21 mouse cellular contexts compared by ENCODE assay signal in the genomic region with DNA sequence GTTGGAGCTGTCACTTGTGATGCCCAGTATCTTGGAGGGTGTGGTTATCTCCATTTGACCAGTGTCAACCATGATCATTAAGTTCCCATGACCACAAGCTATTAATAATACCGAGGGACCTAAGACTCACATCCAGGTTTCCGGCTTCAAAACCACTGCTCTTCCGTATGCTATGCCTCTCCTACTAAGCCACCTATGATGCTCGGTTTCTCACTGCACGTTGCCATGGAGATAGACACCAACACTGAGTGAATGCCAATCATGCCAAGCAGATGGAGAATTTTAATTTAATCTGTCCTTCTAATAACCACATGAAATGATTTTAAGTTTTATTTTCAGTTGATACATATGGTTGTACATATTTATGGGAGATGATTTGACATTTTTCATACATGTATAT.
DNase-seq lines count a peak whose midpoint lies in the region; ATAC-seq and TF ChIP-seq lines count a peak whose summit lies in the region.
"Had no signal": no experiment of that assay in that cellular context is flagged by ENCODE, and none has a peak within 500 bp of the region (broad histone marks: within the 10 kb centered on the region; RNA-seq: fewer than 3 reads in every experiment).

No protein-coding gene starts in this region.

- no peaks in the 10 kb centered on the region for H3K36me3 ChIP-seq in hindbrain, postnatal 0 days (ENCODE audit: insufficient read depth, low read length)
- no peaks in the 10 kb centered on the region for H3K36me3 ChIP-seq in hindbrain, embryonic 10.5 days
- no peaks in the 10 kb centered on the region for H3K36me3 ChIP-seq in stomach, embryonic 14.5 days (ENCODE audit: control insufficient read depth, insufficient read depth, low read length)
- no peaks in the 10 kb centered on the region for H3K36me3 ChIP-seq in stomach, postnatal 0 days (ENCODE audit: control insufficient read depth, insufficient read depth, low read length)
- no peaks in the 10 kb centered on the region for H3K36me3 ChIP-seq in forebrain, postnatal 0 days (ENCODE audit: insufficient read depth)
- H3K36me3 ChIP-seq: embryonic facial prominence, embryonic 15.5 days; heart, embryonic 15.5 days; hindbrain, embryonic 15.5 days; limb, embryonic 12.5 days; liver, embryonic 12.5 days had no signal

- no peak overlapping the region for H3K4me3 ChIP-seq in hindbrain, postnatal 0 days (ENCODE audit: low read length)
- no peak overlapping the region for H3K4me3 ChIP-seq in hindbrain, embryonic 10.5 days
- H3K4me3 ChIP-seq in stomach, embryonic 14.5 days (ENCODE audit: low read depth, low read length): no peak overlapping the region
- no peak overlapping the region for H3K4me3 ChIP-seq in stomach, postnatal 0 days (ENCODE audit: low read depth, low read length)
- no peak overlapping the region for H3K4me3 ChIP-seq in forebrain, postnatal 0 days (ENCODE audit: low read depth, low read length)
- H3K4me3 ChIP-seq: embryonic facial prominence, embryonic 15.5 days; heart, embryonic 15.5 days; hindbrain, embryonic 15.5 days; limb, embryonic 12.5 days; liver, embryonic 12.5 days had no signal

- H3K27ac ChIP-seq in hindbrain, postnatal 0 days: no peak overlapping the region
- no peak overlapping the region for H3K27ac ChIP-seq in hindbrain, embryonic 10.5 days
- no peak overlapping the region for H3K27ac ChIP-seq in stomach, embryonic 14.5 days (ENCODE audit: low read length)
- no peak overlapping the region for H3K27ac ChIP-seq in stomach, postnatal 0 days (replicated peaks)
- no peak overlapping the region for H3K27ac ChIP-seq in forebrain, postnatal 0 days (ENCODE audit: low read depth, low read length)
- H3K27ac ChIP-seq: embryonic facial prominence, embryonic 15.5 days; heart, embryonic 15.5 days; hindbrain, embryonic 15.5 days; limb, embryonic 12.5 days; liver, embryonic 12.5 days had no signal

- H3K4me1 ChIP-seq in hindbrain, postnatal 0 days (ENCODE audit: insufficient read depth, low read length): no peaks in the 10 kb centered on the region
- peaks cover 3% of the 10 kb centered on the region; the same call in 1 of the 2 replicates for H3K4me1 ChIP-seq in hindbrain, embryonic 10.5 days (replicated peaks)
- H3K4me1 ChIP-seq in stomach, embryonic 14.5 days (ENCODE audit: control insufficient read depth, insufficient read depth, low read length): no peaks in the 10 kb centered on the region
- no peaks in the 10 kb centered on the region for H3K4me1 ChIP-seq in stomach, postnatal 0 days (replicated peaks; ENCODE audit: control insufficient read depth, insufficient read depth)
- no peaks in the 10 kb centered on the region; the same call in 1 of the 2 replicates for H3K4me1 ChIP-seq in forebrain, postnatal 0 days (ENCODE audit: insufficient read depth)
- H3K4me1 ChIP-seq: heart, embryonic 15.5 days; hindbrain, embryonic 15.5 days; liver, embryonic 12.5 days had no signal

- peak; percentile 70 for ATAC-seq in hindbrain, postnatal 0 days
- peak; percentile 53; the same call in 1 of the 2 replicates for ATAC-seq in stomach, embryonic 14.5 days (ENCODE audit: insufficient number of reproducible peaks, insufficient read depth, low FRiP score, low read depth)
- ATAC-seq in stomach, postnatal 0 days (ENCODE audit: low FRiP score, low TSS enrichment): no peak
- ATAC-seq in forebrain, postnatal 0 days: peak; percentile 88
- ATAC-seq: activated CD4-positive, CD25-positive, alpha-beta regulatory T cell, adult 4 months; intestine, embryonic 16.5 days; liver, embryonic 12.5 days had no signal

- DNase-seq in hindbrain, postnatal 0 days (ENCODE audit: low spot score): peak; percentile 45
- no peak for DNase-seq in hindbrain, embryonic 10.5 days (ENCODE audit: low spot score)
- no peak for DNase-seq in stomach, postnatal 0 days (ENCODE audit: low spot score)
- peak; percentile 47 for DNase-seq in forebrain, postnatal 0 days
- DNase-seq in thymus, adult 18-20 months: no peak
- no peak for DNase-seq in lung, postnatal 36 days
- DNase-seq: adrenal gland, adult 8-10 months; cerebellum, adult 9-10 months; heart, postnatal 36 days; kidney, adult 9 months; kidney, postnatal 25 days; lung, adult 18-20 months; lung, postnatal 10 days had no signal

- TF ChIP-seq EP300 in stomach, postnatal 0 days (optimal IDR thresholded peaks at IDR 0.05): no peak

- H3K4me2 ChIP-seq in hindbrain, postnatal 0 days (ENCODE audit: low read depth, low read length): no peak overlapping the region
- H3K4me2 ChIP-seq in stomach, embryonic 14.5 days (replicated peaks; ENCODE audit: low read depth, low read length): no peak overlapping the region
- no peak overlapping the region for H3K4me2 ChIP-seq in stomach, postnatal 0 days (replicated peaks; ENCODE audit: low read depth)
- H3K4me2 ChIP-seq in forebrain, postnatal 0 days (ENCODE audit: low read depth): no peak overlapping the region
- H3K4me2 ChIP-seq: embryonic facial prominence, embryonic 15.5 days; heart, embryonic 15.5 days; hindbrain, embryonic 15.5 days; limb, embryonic 12.5 days; liver, embryonic 12.5 days had no signal

- no peaks in the 10 kb centered on the region for H3K9me3 ChIP-seq in hindbrain, postnatal 0 days (ENCODE audit: low read length)
- H3K9me3 ChIP-seq in hindbrain, embryonic 10.5 days: no peaks in the 10 kb centered on the region
- no peaks in the 10 kb centered on the region for H3K9me3 ChIP-seq in stomach, embryonic 14.5 days (ENCODE audit: control insufficient read depth, low read depth, low read length)
- H3K9me3 ChIP-seq in stomach, postnatal 0 days (ENCODE audit: control insufficient read depth, low read length): no peaks in the 10 kb centered on the region
- no peaks in the 10 kb centered on the region for H3K9me3 ChIP-seq in forebrain, postnatal 0 days (ENCODE audit: low read length)
- H3K9me3 ChIP-seq: embryonic facial prominence, embryonic 15.5 days; heart, embryonic 15.5 days; hindbrain, embryonic 15.5 days; limb, embryonic 12.5 days; liver, embryonic 12.5 days had no signal

- no peaks in the 10 kb centered on the region for H3K27me3 ChIP-seq in hindbrain, postnatal 0 days (ENCODE audit: insufficient read depth, low read length)
- no peaks in the 10 kb centered on the region for H3K27me3 ChIP-seq in hindbrain, embryonic 10.5 days (ENCODE audit: insufficient read depth, poor library complexity, severe bottlenecking)
- H3K27me3 ChIP-seq in stomach, embryonic 14.5 days (ENCODE audit: control insufficient read depth, insufficient read depth, low read length): no peaks in the 10 kb centered on the region
- no peaks in the 10 kb centered on the region for H3K27me3 ChIP-seq in stomach, postnatal 0 days (ENCODE audit: control insufficient read depth, insufficient read depth, low read length)
- H3K27me3 ChIP-seq in forebrain, postnatal 0 days (ENCODE audit: insufficient read depth, low read length): no peaks in the 10 kb centered on the region
- H3K27me3 ChIP-seq: embryonic facial prominence, embryonic 15.5 days; heart, embryonic 15.5 days; hindbrain, embryonic 15.5 days; limb, embryonic 12.5 days; liver, embryonic 12.5 days had no signal

- H3K9ac ChIP-seq in hindbrain, postnatal 0 days (replicated peaks; ENCODE audit: low read length): no peak overlapping the region
- H3K9ac ChIP-seq in stomach, embryonic 14.5 days (replicated peaks; ENCODE audit: low read depth, low read length): no peak overlapping the region
- H3K9ac ChIP-seq in stomach, postnatal 0 days (ENCODE audit: low read length): no peak overlapping the region
- H3K9ac ChIP-seq in forebrain, postnatal 0 days: no peak overlapping the region
- H3K9ac ChIP-seq: embryonic facial prominence, embryonic 15.5 days; heart, embryonic 15.5 days; hindbrain, embryonic 15.5 days; limb, embryonic 12.5 days; liver, embryonic 12.5 days had no signal

- TF ChIP-seq CTCF in hindbrain, postnatal 0 days (IDR thresholded peaks at IDR 0.05; ENCODE audit: low read depth): no peak
- no peak for TF ChIP-seq CTCF in stomach, postnatal 0 days (IDR thresholded peaks at IDR 0.05; ENCODE audit: low read depth)
- TF ChIP-seq CTCF in forebrain, postnatal 0 days (IDR thresholded peaks at IDR 0.05; ENCODE audit: low read depth): no peak

- 62% methylated on average over 5 of the region's 5 CpGs for WGBS in hindbrain, postnatal 0 days
- WGBS in hindbrain, embryonic 10.5 days: 89% methylated on average over 5 of the region's 5 CpGs
- 83% methylated on average over 5 of the region's 5 CpGs for WGBS in stomach, embryonic 14.5 days
- WGBS in stomach, postnatal 0 days: 87% methylated on average over 5 of the region's 5 CpGs
- 52% methylated on average over 5 of the region's 5 CpGs for WGBS in forebrain, postnatal 0 days

Comparison
In these comparisons a context has a peak if more than half of its experiments do, and no peak if none do; other contexts are left out.
1. DNase-seq: peak in hindbrain, postnatal 0 days (single experiment) and forebrain, postnatal 0 days (single experiment); none in hindbrain, embryonic 10.5 days (single experiment), stomach, postnatal 0 days (single experiment), thymus, adult 18-20 months (0 of 2) and lung, postnatal 36 days (single experiment).